Mouse (Mus musculus) small intestine, adult 2 months (tissue): ENCODE measurements around the gene Tmem170. TPM values are rescaled to one million over a fixed set of nuclear protein-coding genes. Genes with fewer than 3 reads are reported as not detected.

Experiments
- H3K27ac ChIP-seq: fragments of 200-500 bp; 2 replicates; pipeline ENCODE4 v1.5.1; 2012; ENCODE audit warnings: low read depth, low read length, control low read depth, inconsistent platforms; ENCODE audit not compliant: insufficient read depth
- H3K27me3 ChIP-seq: fragments of 200-500 bp; 2 replicates; pipeline ENCODE4 v1.6.1; 2012; ENCODE audit warnings: mild to moderate bottlenecking, moderate library complexity, low read length, inconsistent platforms; ENCODE audit not compliant: control insufficient read depth, insufficient read depth
- H3K36me3 ChIP-seq: fragments of 200-500 bp; 2 replicates; pipeline ENCODE4 v1.6.1; 2012; ENCODE audit warnings: mild to moderate bottlenecking, low read length, control low read depth, inconsistent platforms; ENCODE audit not compliant: control insufficient read depth, insufficient read depth
- H3K4me1 ChIP-seq: fragments of 200-500 bp; 2 replicates; pipeline ENCODE4 v1.6.1; 2012; ENCODE audit warnings: low read length, inconsistent platforms, mixed read lengths; ENCODE audit not compliant: control insufficient read depth, insufficient read depth, insufficient read length
- H3K4me3 ChIP-seq: fragments of 200-500 bp; 2 replicates; pipeline ENCODE4 v1.5.1; 2012; ENCODE audit warnings: low read depth, mild to moderate bottlenecking, control low read depth, inconsistent platforms, low read length, moderate library complexity
- CTCF ChIP-seq: fragments of 200-500 bp; IDR thresholded peaks from 2 replicates; pipeline ENCODE4 v1.5.1; 2012; ENCODE audit warnings: low read depth, mild to moderate bottlenecking, control low read depth, inconsistent platforms, low read length, moderate library complexity, mixed read lengths; ENCODE audit not compliant: insufficient replicate concordance, insufficient read length; ENCODE audit errors: extremely low read depth
- POLR2A ChIP-seq: fragments of 200-500 bp; IDR thresholded peaks from 2 replicates; pipeline ENCODE4 v1.6.1; 2012; ENCODE audit warnings: low read depth, mild to moderate bottlenecking, control low read depth, inconsistent platforms, low read length, moderate library complexity
- WGBS: fragments of 180-500 bp; shearing (Covaris S2); methylation state at CpG from one replicate; pipeline ENCODE4 v1.1.7; 2018; 5-methylcytosine and 5-hydroxymethylcytosine counted together
- polyA plus RNA-seq: library from polyadenylated mRNA; depleted of rRNA; stranded (reverse); fragments of >200 nt; gene quantifications from 2 replicates; pipeline ENCODE4 v1.2.3, GENCODE M21; 2012

The Tmem170 gene
- polyA plus RNA-seq, 1 experiment = 11.0 TPM

- no peak for TF ChIP-seq POLR2A
- TF ChIP-seq CTCF = no peak
- WGBS = 86% methylated on average over 3 of the region's 3 CpGs
- peaks cover 18% of the 10 kb centered on the region for H3K36me3 ChIP-seq
- no peaks in the 10 kb centered on the region for H3K27me3 ChIP-seq
- no peaks in the 10 kb centered on the region for H3K4me1 ChIP-seq
- H3K4me3 ChIP-seq = no peak overlapping the region
- H3K27ac ChIP-seq = no peak overlapping the region
These were observed 5.3 kb downstream of the Tmem170 start for GRCm38 (mm10) chr8:111871278-111871677.

DNA sequence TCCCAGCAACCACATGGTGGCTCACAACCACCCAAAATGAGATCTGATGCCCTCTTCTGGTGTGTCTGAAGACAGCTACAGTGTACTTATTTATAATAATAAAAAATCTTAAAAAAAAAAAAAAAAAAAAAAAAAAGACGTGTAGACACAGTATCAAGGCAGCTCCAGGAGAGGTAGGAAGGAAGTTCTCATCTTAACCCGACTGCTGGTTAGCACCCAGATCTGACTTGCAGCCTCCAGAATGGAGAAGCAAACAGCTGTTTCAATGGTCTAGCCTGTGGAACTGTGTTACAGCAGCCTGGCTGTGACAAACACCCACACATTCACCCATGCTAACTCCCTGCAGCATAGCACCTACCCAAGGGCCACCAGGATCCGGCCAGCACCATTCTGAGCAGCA is 6.2 kb downstream of the Tmem170 start:
- Histone ChIP-seq H3K27ac (no peak overlapping the region), H3K27me3 (no peaks in the 10 kb centered on the region), H3K36me3 (peaks cover 23% of the 10 kb centered on the region), H3K4me3 (no peak overlapping the region), H3K4me1 (no peaks in the 10 kb centered on the region)
- WGBS = 77% methylated on average over 3 of the region's 3 CpGs
- no peak for TF ChIP-seq POLR2A

- TF ChIP-seq CTCF = no peak
- no peak for TF ChIP-seq POLR2A
- H3K27me3 ChIP-seq = no peaks in the 10 kb centered on the region
- H3K4me3 ChIP-seq = no peak overlapping the region
- H3K4me1 ChIP-seq = peaks cover 2% of the 10 kb centered on the region; the same call in 1 of the 2 replicates
- 64% methylated on average over 2 of the region's 2 CpGs for WGBS
- no peak overlapping the region for H3K27ac ChIP-seq
- H3K36me3 ChIP-seq = peaks cover 21% of the 10 kb centered on the region
These were observed 7.9 kb downstream of the Tmem170 start for GRCm38 (mm10) chr8:111868664-111869063.

GRCm38 (mm10) chr8:111865857-111866256 is 10.7 kb downstream of the Tmem170 start:
- no peak overlapping the region for H3K27ac ChIP-seq
- peaks cover 2% of the 10 kb centered on the region; the same call in 1 of the 2 replicates for H3K4me1 ChIP-seq
- no peak overlapping the region for H3K4me3 ChIP-seq
- WGBS = 88% methylated on average over 6 of the region's 6 CpGs
- peaks cover 28% of the 10 kb centered on the region for H3K36me3 ChIP-seq
- no peak for TF ChIP-seq POLR2A
- no peak for TF ChIP-seq CTCF
- no peaks in the 10 kb centered on the region for H3K27me3 ChIP-seq

GRCm38 (mm10) chr8:111865130-111865852 is 11.3 kb downstream of the Tmem170 start:
- Histone ChIP-seq H3K27me3 (no peaks in the 10 kb centered on the region), H3K27ac (no peak overlapping the region), H3K4me1 (peaks cover 2% of the 10 kb centered on the region; the same call in 1 of the 2 replicates), H3K4me3 (no peak overlapping the region), H3K36me3 (peaks cover 28% of the 10 kb centered on the region)
- TF ChIP-seq CTCF = no peak
- no peak for TF ChIP-seq POLR2A
- 52% methylated on average over 8 of the region's 8 CpGs for WGBS

- Histone ChIP-seq H3K27ac (no peak overlapping the region), H3K4me3 (no peak overlapping the region), H3K36me3 (peaks cover 25% of the 10 kb centered on the region), H3K27me3 (no peaks in the 10 kb centered on the region), H3K4me1 (peaks cover 2% of the 10 kb centered on the region; the same call in 1 of the 2 replicates)
- WGBS = 48% methylated on average over 8 of the region's 8 CpGs
- TF ChIP-seq CTCF (no peak), POLR2A (no peak)
These were observed 11.9 kb downstream of the Tmem170 start for GRCm38 (mm10) chr8:111864648-111865047.

DNA sequence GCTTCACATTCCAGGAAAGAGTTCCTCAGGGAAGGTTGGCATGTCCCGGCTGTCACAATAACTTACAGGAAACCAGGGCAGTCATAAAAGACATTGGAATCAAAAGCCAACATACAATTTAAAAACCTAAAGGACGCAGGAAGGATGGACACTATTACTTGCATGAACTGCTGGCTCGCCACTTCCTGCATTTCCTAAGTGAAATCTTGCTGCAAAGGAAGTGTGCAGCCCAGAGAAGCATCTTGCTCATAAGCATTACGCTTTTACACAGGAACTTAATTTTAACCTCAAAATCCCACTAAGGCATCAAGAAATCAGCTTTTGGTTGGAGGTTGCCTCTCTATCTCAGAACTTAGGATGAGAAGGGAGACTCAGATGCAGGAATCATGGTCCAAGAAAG is 13.3 kb downstream of the Tmem170 start:
- Histone ChIP-seq H3K36me3 (peaks cover 19% of the 10 kb centered on the region), H3K27me3 (no peaks in the 10 kb centered on the region), H3K4me3 (no peak overlapping the region), H3K27ac (no peak overlapping the region), H3K4me1 (peaks cover 2% of the 10 kb centered on the region; the same call in 1 of the 2 replicates)
- TF ChIP-seq CTCF (no peak), POLR2A (no peak)
- 83% methylated on average over 4 of the region's 4 CpGs for WGBS
